Mouse (Mus musculus): ENCODE data around the gene Spon1.

The Spon1 gene

DNA sequence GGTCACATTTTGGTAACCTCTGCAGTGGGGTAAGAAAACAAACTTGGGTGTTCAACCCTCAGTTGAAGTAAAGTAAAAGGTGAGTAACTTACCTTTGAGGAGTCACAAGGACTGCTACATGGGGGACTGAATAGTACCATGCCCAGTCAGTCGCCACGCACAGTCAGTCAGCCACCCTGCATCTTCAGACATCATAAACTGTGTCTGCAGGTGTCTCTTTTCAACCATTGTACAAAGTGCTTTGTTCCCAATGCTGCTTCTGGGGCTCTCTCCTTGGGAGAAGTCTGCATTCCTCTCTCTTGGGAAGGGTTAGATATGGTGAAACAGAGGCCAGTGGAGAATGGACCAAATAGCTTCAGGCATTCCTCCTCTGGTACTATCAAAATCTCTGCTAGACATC is 125.0 kb downstream of the Spon1 start:
- Histone ChIP-seq H3K4me1 (replicated peaks; ENCODE audit: low read depth, low read length) (0 out of 2 replicates have a peak, but pooled peaks cover 5% of the 10 kb centered on the region), H3K4me3 (replicated peaks; ENCODE audit: low read length) (no peak overlapping the region), H3K27me3 (ENCODE audit: insufficient read depth, low read length) (0 out of 2 replicates have a peak, but pooled peaks cover 3% of the 10 kb centered on the region), H3K36me3 (ENCODE audit: insufficient read depth, low read length) (no peaks in the 10 kb centered on the region), H3K9me3 (ENCODE audit: low read length) (no peaks in the 10 kb centered on the region)
- TF ChIP-seq POU5F1 (IDR thresholded peaks at IDR 0.05; ENCODE audit: borderline replicate concordance, low read length) (no peak), NANOG (IDR thresholded peaks at IDR 0.05; ENCODE audit: borderline replicate concordance, low read length) (no peak), CTCF (conservative IDR thresholded peaks at IDR 0.05; ENCODE audit: low read length) (no peak)

- 0 out of 2 replicates have a peak, but pooled peaks cover 3% of the 10 kb centered on the region for H3K27me3 ChIP-seq (ENCODE audit: insufficient read depth, low read length)
- H3K9me3 ChIP-seq (ENCODE audit: low read length), result no peaks in the 10 kb centered on the region
- no peak for TF ChIP-seq NANOG (IDR thresholded peaks at IDR 0.05; ENCODE audit: borderline replicate concordance, low read length)
- TF ChIP-seq POU5F1 (IDR thresholded peaks at IDR 0.05; ENCODE audit: borderline replicate concordance, low read length), result no peak
- no peak for TF ChIP-seq CTCF (conservative IDR thresholded peaks at IDR 0.05; ENCODE audit: low read length)
Observed at GRCm38 (mm10) chr7:113891491-113891890, 125.7 kb downstream of the Spon1 start.

GRCm38 (mm10) chr7:113893944-113894662 is 128.3 kb downstream of the Spon1 start:
- Histone ChIP-seq H3K27me3 (ENCODE audit: insufficient read depth, low read length) (no peaks in the 10 kb centered on the region), H3K36me3 (ENCODE audit: insufficient read depth, low read length) (no peaks in the 10 kb centered on the region), H3K4me1 (replicated peaks; ENCODE audit: low read depth, low read length) (0 out of 2 replicates have a peak, but pooled peaks cover 5% of the 10 kb centered on the region), H3K4me3 (replicated peaks; ENCODE audit: low read length) (no peak overlapping the region), H3K9me3 (ENCODE audit: low read length) (no peaks in the 10 kb centered on the region)
- TF ChIP-seq NANOG (IDR thresholded peaks at IDR 0.05; ENCODE audit: borderline replicate concordance, low read length) (no peak), CTCF (conservative IDR thresholded peaks at IDR 0.05; ENCODE audit: low read length) (no peak), POU5F1 (IDR thresholded peaks at IDR 0.05; ENCODE audit: borderline replicate concordance, low read length) (no peak)

More at GRCm38 (mm10) chr7:113891491-113891890, 125.7 kb downstream of the Spon1 start:
- H3K4me3 ChIP-seq (replicated peaks; ENCODE audit: low read length), result no peak overlapping the region
- no peaks in the 10 kb centered on the region for H3K36me3 ChIP-seq (ENCODE audit: insufficient read depth, low read length)
- H3K4me1 ChIP-seq (replicated peaks; ENCODE audit: low read depth, low read length), result 0 out of 2 replicates have a peak, but pooled peaks cover 5% of the 10 kb centered on the region

GRCm38 (mm10) chr7:113895266-113895665 is 129.5 kb downstream of the Spon1 start:
- TF ChIP-seq NANOG (IDR thresholded peaks at IDR 0.05; ENCODE audit: borderline replicate concordance, low read length), result peak; percentile 80; the same call in 1 of the 2 replicates
- no peak for TF ChIP-seq CTCF (conservative IDR thresholded peaks at IDR 0.05; ENCODE audit: low read length)
- TF ChIP-seq POU5F1 (IDR thresholded peaks at IDR 0.05; ENCODE audit: borderline replicate concordance, low read length), result no peak
- Histone ChIP-seq H3K36me3 (ENCODE audit: insufficient read depth, low read length) (no peaks in the 10 kb centered on the region), H3K4me3 (replicated peaks; ENCODE audit: low read length) (no peak overlapping the region), H3K4me1 (replicated peaks; ENCODE audit: low read depth, low read length) (0 out of 2 replicates have a peak, but pooled peaks cover 5% of the 10 kb centered on the region), H3K9me3 (ENCODE audit: low read length) (no peaks in the 10 kb centered on the region), H3K27me3 (ENCODE audit: insufficient read depth, low read length) (0 out of 2 replicates have a peak, but pooled peaks cover 3% of the 10 kb centered on the region)

GRCm38 (mm10) chr7:113898388-113898787 is 132.6 kb downstream of the Spon1 start:
- Histone ChIP-seq H3K27me3 (ENCODE audit: insufficient read depth, low read length) (0 out of 2 replicates have a peak, but pooled peaks cover 3% of the 10 kb centered on the region), H3K36me3 (ENCODE audit: insufficient read depth, low read length) (no peaks in the 10 kb centered on the region), H3K9me3 (ENCODE audit: low read length) (no peaks in the 10 kb centered on the region), H3K4me1 (replicated peaks; ENCODE audit: low read depth, low read length) (0 out of 2 replicates have a peak, but pooled peaks cover 5% of the 10 kb centered on the region), H3K4me3 (replicated peaks; ENCODE audit: low read length) (no peak overlapping the region)
- TF ChIP-seq POU5F1 (IDR thresholded peaks at IDR 0.05; ENCODE audit: borderline replicate concordance, low read length) (no peak), CTCF (conservative IDR thresholded peaks at IDR 0.05; ENCODE audit: low read length) (peak; percentile 70)

GRCm38 (mm10) chr7:113901511-113901910 is 135.7 kb downstream of the Spon1 start:
- H3K4me3 ChIP-seq (replicated peaks; ENCODE audit: low read length), result no peak overlapping the region
- H3K36me3 ChIP-seq (ENCODE audit: insufficient read depth, low read length), result no peaks in the 10 kb centered on the region
- TF ChIP-seq POU5F1 (IDR thresholded peaks at IDR 0.05; ENCODE audit: borderline replicate concordance, low read length) (no peak), NANOG (IDR thresholded peaks at IDR 0.05; ENCODE audit: borderline replicate concordance, low read length) (no peak), CTCF (conservative IDR thresholded peaks at IDR 0.05; ENCODE audit: low read length) (no peak)
- H3K9me3 ChIP-seq (ENCODE audit: low read length), result no peaks in the 10 kb centered on the region
- H3K27me3 ChIP-seq (ENCODE audit: insufficient read depth, low read length), result 0 out of 2 replicates have a peak, but pooled peaks cover 3% of the 10 kb centered on the region
- H3K4me1 ChIP-seq (replicated peaks; ENCODE audit: low read depth, low read length), result no peaks in the 10 kb centered on the region

DNA sequence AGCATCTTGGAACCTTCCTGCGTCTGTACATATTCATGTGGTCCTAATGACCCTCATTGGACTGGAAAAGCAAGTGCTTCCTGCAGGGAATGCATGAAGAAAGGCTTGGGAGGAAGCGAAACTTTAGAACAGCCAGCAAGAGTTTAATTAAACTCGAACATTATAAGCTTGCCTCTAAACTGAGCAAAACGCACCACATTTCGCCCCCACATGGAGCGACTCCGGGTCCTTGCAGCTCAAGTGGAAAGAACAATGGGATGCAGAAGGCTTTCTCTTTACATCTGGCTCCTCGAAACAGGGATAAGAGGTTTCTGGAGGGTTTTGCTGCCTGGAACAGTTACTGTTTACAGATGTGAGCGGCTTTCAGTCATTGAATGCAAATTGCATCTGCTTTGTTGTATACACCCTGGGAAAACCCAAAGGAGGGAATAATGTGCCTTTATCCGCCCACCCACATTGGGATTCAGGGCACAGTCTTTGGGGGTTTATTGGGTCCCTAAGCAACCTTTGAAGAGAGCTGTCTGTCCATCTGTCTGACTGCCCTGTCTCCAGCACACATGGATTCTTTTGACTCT is 136.2 kb downstream of the Spon1 start:
- TF ChIP-seq CTCF (conservative IDR thresholded peaks at IDR 0.05; ENCODE audit: low read length) (no peak), NANOG (IDR thresholded peaks at IDR 0.05; ENCODE audit: borderline replicate concordance, low read length) (no peak), POU5F1 (IDR thresholded peaks at IDR 0.05; ENCODE audit: borderline replicate concordance, low read length) (no peak)
- Histone ChIP-seq H3K4me1 (replicated peaks; ENCODE audit: low read depth, low read length) (no peaks in the 10 kb centered on the region), H3K9me3 (ENCODE audit: low read length) (no peaks in the 10 kb centered on the region)

GRCm38 (mm10) chr7:113903127-113903827 is 137.5 kb downstream of the Spon1 start:
- H3K27me3 ChIP-seq (ENCODE audit: insufficient read depth, low read length), result 0 out of 2 replicates have a peak, but pooled peaks cover 3% of the 10 kb centered on the region
- no peak overlapping the region for H3K4me3 ChIP-seq (replicated peaks; ENCODE audit: low read length)
- no peaks in the 10 kb centered on the region for H3K36me3 ChIP-seq (ENCODE audit: insufficient read depth, low read length)
- no peak for TF ChIP-seq NANOG (IDR thresholded peaks at IDR 0.05; ENCODE audit: borderline replicate concordance, low read length)
- TF ChIP-seq POU5F1 (IDR thresholded peaks at IDR 0.05; ENCODE audit: borderline replicate concordance, low read length), result no peak
- TF ChIP-seq CTCF (conservative IDR thresholded peaks at IDR 0.05; ENCODE audit: low read length), result no peak
- no peaks in the 10 kb centered on the region for H3K9me3 ChIP-seq (ENCODE audit: low read length)
- no peaks in the 10 kb centered on the region for H3K4me1 ChIP-seq (replicated peaks; ENCODE audit: low read depth, low read length)

More for the DNA sequence above, 136.2 kb downstream of the Spon1 start:
- Histone ChIP-seq H3K4me3 (replicated peaks; ENCODE audit: low read length) (no peak overlapping the region), H3K36me3 (ENCODE audit: insufficient read depth, low read length) (no peaks in the 10 kb centered on the region), H3K27me3 (ENCODE audit: insufficient read depth, low read length) (0 out of 2 replicates have a peak, but pooled peaks cover 3% of the 10 kb centered on the region)

Data from E14TG2a.4 (cell line).